13 mouse cellular contexts compared by ENCODE assay signal in the genomic region with DNA sequence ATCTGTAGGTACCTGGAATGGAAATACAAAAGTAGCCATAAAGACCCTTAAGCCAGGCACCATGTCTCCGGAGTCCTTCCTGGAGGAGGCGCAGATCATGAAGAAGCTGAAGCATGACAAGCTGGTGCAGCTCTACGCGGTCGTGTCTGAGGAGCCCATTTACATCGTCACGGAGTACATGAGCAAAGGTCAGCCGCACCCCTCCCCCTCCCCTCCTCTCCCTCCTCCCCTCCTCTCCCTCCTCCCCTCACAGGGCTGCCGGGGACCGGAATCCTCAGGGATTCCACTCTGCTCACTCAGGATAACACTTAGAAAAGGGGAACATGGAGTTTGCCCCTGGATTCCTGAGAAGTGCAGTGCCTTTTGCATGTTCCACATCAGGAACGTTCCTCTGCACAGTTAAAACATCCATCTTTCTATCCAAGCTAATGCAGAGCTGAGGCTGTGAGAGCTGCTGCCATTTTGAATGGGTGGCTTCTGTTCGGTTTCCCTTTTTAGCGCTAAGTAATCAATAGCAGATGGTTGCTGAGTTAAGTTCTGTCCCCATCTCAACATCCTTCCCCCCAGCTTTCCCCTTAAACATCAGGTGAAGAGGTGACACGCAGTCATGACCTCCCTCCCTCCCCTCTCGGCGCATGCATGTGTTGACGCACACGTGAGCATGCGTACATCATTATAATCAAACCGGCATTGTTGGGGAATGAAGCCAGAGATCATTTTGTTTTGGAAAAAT.
A peak's percentile ranks its signal among the peaks of the same experiment; 100 is the strongest.
DNase-seq lines count a peak whose midpoint lies in the region; ATAC-seq and TF ChIP-seq lines count a peak whose summit lies in the region.
"Had no signal": no experiment of that assay in that cellular context is flagged by ENCODE, and none has a peak within 500 bp of the region (broad histone marks: within the 10 kb centered on the region; RNA-seq: fewer than 3 reads in every experiment).

No protein-coding gene starts in this region.

- no peak overlapping the region for H3K4me2 ChIP-seq in liver, embryonic 11.5 days
- peak overlapping the region; percentile 35 for H3K4me2 ChIP-seq in embryonic facial prominence, embryonic 12.5 days (replicated peaks)
- H3K4me2 ChIP-seq in hindbrain, embryonic 16.5 days (ENCODE audit: low read length) = no peak overlapping the region
- H3K4me2 ChIP-seq in neural tube, embryonic 14.5 days (ENCODE audit: low read depth, low read length) = no peak overlapping the region
- H3K4me2 ChIP-seq: heart, embryonic 12.5 days had no signal

- no peak for TF ChIP-seq POLR2A in liver, adult 2 months (IDR thresholded peaks at IDR 0.05; ENCODE audit: extremely low read depth, insufficient read depth, low read length)
- TF ChIP-seq POLR2A in thymus, adult 2 months (IDR thresholded peaks at IDR 0.05; ENCODE audit: control insufficient read depth, extremely low read depth, insufficient read depth, low read length, poor library complexity) = no peak

- H3K79me2 ChIP-seq in liver, adult 2 months (ENCODE audit: control insufficient read depth, insufficient read depth, low read length) = no peaks in the 10 kb centered on the region

- DNase-seq in liver, adult 2 months (ENCODE audit: extremely low read depth, low read depth, low spot score) = no peak
- no peak for DNase-seq in liver, embryonic 11.5 days (ENCODE audit: low spot score)
- DNase-seq in thymus, adult 2 months = no peak
- DNase-seq in testis, postnatal 10 days (ENCODE audit: low spot score) = no peak
- DNase-seq in frontal cortex, postnatal 10 days (ENCODE audit: low spot score in 2 of 2) = no peak
- DNase-seq: lung, postnatal 14 days had no signal

- no peaks in the 10 kb centered on the region for H3K9me3 ChIP-seq in liver, embryonic 11.5 days (ENCODE audit: control insufficient read depth, low read length)
- H3K9me3 ChIP-seq in embryonic facial prominence, embryonic 12.5 days = no peaks in the 10 kb centered on the region
- H3K9me3 ChIP-seq in hindbrain, embryonic 16.5 days (ENCODE audit: control insufficient read depth, low read length) = no peaks in the 10 kb centered on the region
- H3K9me3 ChIP-seq in neural tube, embryonic 14.5 days (ENCODE audit: control insufficient read depth, low read length) = no peaks in the 10 kb centered on the region
- H3K9me3 ChIP-seq: heart, embryonic 12.5 days had no signal

- no peak overlapping the region for H3K9ac ChIP-seq in liver, adult 2 months (ENCODE audit: low read depth, low read length)
- no peak overlapping the region for H3K9ac ChIP-seq in liver, embryonic 11.5 days (ENCODE audit: low read depth, low read length)
- H3K9ac ChIP-seq in embryonic facial prominence, embryonic 12.5 days = no peak overlapping the region
- H3K9ac ChIP-seq in hindbrain, embryonic 16.5 days (ENCODE audit: low read depth, low read length) = no peak overlapping the region
- H3K9ac ChIP-seq in neural tube, embryonic 14.5 days (replicated peaks; ENCODE audit: low read depth, low read length) = no peak overlapping the region
- H3K9ac ChIP-seq: heart, embryonic 12.5 days had no signal

- no peaks in the 10 kb centered on the region for H3K36me3 ChIP-seq in liver, adult 2 months (ENCODE audit: control insufficient read depth, insufficient read depth, low read length)
- 0 out of 2 replicates have a peak, but pooled peaks cover 2% of the 10 kb centered on the region for H3K36me3 ChIP-seq in liver, embryonic 11.5 days (ENCODE audit: control insufficient read depth, insufficient read depth, low read length)
- no peaks in the 10 kb centered on the region for H3K36me3 ChIP-seq in embryonic facial prominence, embryonic 12.5 days
- H3K36me3 ChIP-seq in hindbrain, embryonic 16.5 days (ENCODE audit: control insufficient read depth, insufficient read depth, low read length) = no peaks in the 10 kb centered on the region
- H3K36me3 ChIP-seq in neural tube, embryonic 14.5 days (ENCODE audit: control insufficient read depth, insufficient read depth, low read length) = peaks cover 23% of the 10 kb centered on the region; the same call in 1 of the 2 replicates
- H3K36me3 ChIP-seq in thymus, adult 2 months (ENCODE audit: control insufficient read depth, insufficient read depth, low read length) = peaks cover 36% of the 10 kb centered on the region

- H3K27ac ChIP-seq in liver, adult 2 months (replicated peaks; ENCODE audit: insufficient read depth, low read depth, low read length) = no peak overlapping the region
- no peak overlapping the region for H3K27ac ChIP-seq in liver, embryonic 11.5 days (ENCODE audit: low read depth, low read length)
- H3K27ac ChIP-seq in embryonic facial prominence, embryonic 12.5 days = peak overlapping the region; percentile 79
- H3K27ac ChIP-seq in hindbrain, embryonic 16.5 days (ENCODE audit: low read depth, low read length) = peak overlapping the region; percentile 37; the same call in 1 of the 2 replicates
- H3K27ac ChIP-seq in neural tube, embryonic 14.5 days (ENCODE audit: low read depth, low read length) = peak overlapping the region; percentile 52; the same call in 1 of the 2 replicates
- H3K27ac ChIP-seq in thymus, adult 2 months (ENCODE audit: control insufficient read depth, insufficient read depth, low read length) = no peak overlapping the region

- TF ChIP-seq CTCF in liver, adult 2 months (IDR thresholded peaks at IDR 0.05; ENCODE audit: low read depth, low read length) = no peak
- TF ChIP-seq CTCF in thymus, adult 2 months (IDR thresholded peaks at IDR 0.05; ENCODE audit: borderline replicate concordance, control insufficient read depth, extremely low read depth, insufficient read depth, low read length, poor library complexity) = no peak

- no peak for ATAC-seq in liver, embryonic 11.5 days (replicated peaks; ENCODE audit: low FRiP score)
- no peak for ATAC-seq in embryonic facial prominence, embryonic 12.5 days (ENCODE audit: insufficient number of reproducible peaks, insufficient read depth, low FRiP score, low TSS enrichment)
- ATAC-seq in hindbrain, embryonic 16.5 days = no peak
- ATAC-seq in neural tube, embryonic 14.5 days (ENCODE audit: low read depth) = no peak
- ATAC-seq: activated CD4-positive, CD25-positive, alpha-beta regulatory T cell, adult 4 months; intestine, postnatal 0 days had no signal

- 0 out of 2 replicates have a peak overlapping the region, but pooled peaks have one; percentile 3 for H3K4me3 ChIP-seq in liver, adult 2 months (ENCODE audit: insufficient read depth, low read depth, low read length)
- H3K4me3 ChIP-seq in liver, embryonic 11.5 days (ENCODE audit: low read depth, low read length) = no peak overlapping the region
- H3K4me3 ChIP-seq in embryonic facial prominence, embryonic 12.5 days = 0 out of 2 replicates have a peak overlapping the region, but pooled peaks have one; percentile 4
- no peak overlapping the region for H3K4me3 ChIP-seq in hindbrain, embryonic 16.5 days (ENCODE audit: low read length)
- no peak overlapping the region for H3K4me3 ChIP-seq in neural tube, embryonic 14.5 days (ENCODE audit: low read depth, low read length)
- no peak overlapping the region for H3K4me3 ChIP-seq in thymus, adult 2 months (ENCODE audit: control insufficient read depth, insufficient read depth, low read length)
- H3K4me3 ChIP-seq: heart, embryonic 12.5 days had no signal

- H3K27me3 ChIP-seq in liver, adult 2 months (ENCODE audit: control insufficient read depth, insufficient read depth, low read length) = no peaks in the 10 kb centered on the region
- H3K27me3 ChIP-seq in liver, embryonic 11.5 days (replicated peaks; ENCODE audit: control insufficient read depth, insufficient read depth, low read length) = no peaks in the 10 kb centered on the region
- H3K27me3 ChIP-seq in embryonic facial prominence, embryonic 12.5 days = no peaks in the 10 kb centered on the region
- H3K27me3 ChIP-seq in hindbrain, embryonic 16.5 days (replicated peaks; ENCODE audit: control insufficient read depth, insufficient read depth, low read length) = no peaks in the 10 kb centered on the region
- H3K27me3 ChIP-seq in neural tube, embryonic 14.5 days (ENCODE audit: control insufficient read depth, insufficient read depth, low read length) = no peaks in the 10 kb centered on the region
- H3K27me3 ChIP-seq in thymus, adult 2 months (ENCODE audit: control insufficient read depth, insufficient read depth, low read length) = no peaks in the 10 kb centered on the region
- H3K27me3 ChIP-seq: CH12.LX; heart, embryonic 12.5 days had no signal

- H3K4me1 ChIP-seq in liver, adult 2 months (ENCODE audit: control insufficient read depth, insufficient read depth, low read length) = no peaks in the 10 kb centered on the region
- H3K4me1 ChIP-seq in liver, embryonic 11.5 days (replicated peaks; ENCODE audit: control insufficient read depth, insufficient read depth, low read length) = 0 out of 2 replicates have a peak, but pooled peaks cover 4% of the 10 kb centered on the region
- H3K4me1 ChIP-seq in embryonic facial prominence, embryonic 12.5 days = peaks cover 46% of the 10 kb centered on the region
- H3K4me1 ChIP-seq in hindbrain, embryonic 16.5 days (ENCODE audit: control insufficient read depth, insufficient read depth, low read depth, low read length) = peaks cover 26% of the 10 kb centered on the region
- H3K4me1 ChIP-seq in neural tube, embryonic 14.5 days (ENCODE audit: control insufficient read depth, insufficient read depth, low read length) = peaks cover 34% of the 10 kb centered on the region
- no peaks in the 10 kb centered on the region for H3K4me1 ChIP-seq in thymus, adult 2 months (replicated peaks; ENCODE audit: control insufficient read depth, insufficient read depth, low read length)

- WGBS in liver, adult 2 months = 77% methylated on average over 20 of the region's 20 CpGs
- WGBS in liver, embryonic 11.5 days = 73% methylated on average over 20 of the region's 20 CpGs
- WGBS in embryonic facial prominence, embryonic 12.5 days = 23% methylated on average over 20 of the region's 20 CpGs
- 45% methylated on average over 19 of the region's 20 CpGs for WGBS in hindbrain, embryonic 16.5 days
- WGBS in neural tube, embryonic 14.5 days = 56% methylated on average over 20 of the region's 20 CpGs
- 96% methylated on average over 20 of the region's 20 CpGs for WGBS in thymus, adult 2 months

Comparison
In these comparisons a context has a peak if more than half of its experiments do, and no peak if none do; other contexts are left out.
1. H3K4me3 ChIP-seq: peak in liver, adult 2 months (single experiment) and embryonic facial prominence, embryonic 12.5 days (single experiment); none in liver, embryonic 11.5 days (single experiment), hindbrain, embryonic 16.5 days (single experiment), neural tube, embryonic 14.5 days (single experiment) and thymus, adult 2 months (single experiment).
2. H3K27ac ChIP-seq: peak in embryonic facial prominence, embryonic 12.5 days (single experiment), hindbrain, embryonic 16.5 days (single experiment) and neural tube, embryonic 14.5 days (single experiment); none in liver, adult 2 months (single experiment), liver, embryonic 11.5 days (single experiment) and thymus, adult 2 months (single experiment).